Mouse (Mus musculus) effector memory CD4-positive, alpha-beta T cell, adult 7 months (primary cell): ENCODE data around the gene Aldh6a1. TPM values are rescaled to one million over a fixed set of nuclear protein-coding genes. Genes with fewer than 3 reads are reported as not detected.

Source experiments
- polyA plus RNA-seq: library from polyadenylated mRNA; unstranded; fragments of 100-300 nt; shearing (Covaris generic); gene quantifications from one replicate; pipeline ENCODE4 v1.2.1, GENCODE M21; 2017

The Aldh6a1 gene
- polyA plus RNA-seq = 9.6 TPM

DNA sequence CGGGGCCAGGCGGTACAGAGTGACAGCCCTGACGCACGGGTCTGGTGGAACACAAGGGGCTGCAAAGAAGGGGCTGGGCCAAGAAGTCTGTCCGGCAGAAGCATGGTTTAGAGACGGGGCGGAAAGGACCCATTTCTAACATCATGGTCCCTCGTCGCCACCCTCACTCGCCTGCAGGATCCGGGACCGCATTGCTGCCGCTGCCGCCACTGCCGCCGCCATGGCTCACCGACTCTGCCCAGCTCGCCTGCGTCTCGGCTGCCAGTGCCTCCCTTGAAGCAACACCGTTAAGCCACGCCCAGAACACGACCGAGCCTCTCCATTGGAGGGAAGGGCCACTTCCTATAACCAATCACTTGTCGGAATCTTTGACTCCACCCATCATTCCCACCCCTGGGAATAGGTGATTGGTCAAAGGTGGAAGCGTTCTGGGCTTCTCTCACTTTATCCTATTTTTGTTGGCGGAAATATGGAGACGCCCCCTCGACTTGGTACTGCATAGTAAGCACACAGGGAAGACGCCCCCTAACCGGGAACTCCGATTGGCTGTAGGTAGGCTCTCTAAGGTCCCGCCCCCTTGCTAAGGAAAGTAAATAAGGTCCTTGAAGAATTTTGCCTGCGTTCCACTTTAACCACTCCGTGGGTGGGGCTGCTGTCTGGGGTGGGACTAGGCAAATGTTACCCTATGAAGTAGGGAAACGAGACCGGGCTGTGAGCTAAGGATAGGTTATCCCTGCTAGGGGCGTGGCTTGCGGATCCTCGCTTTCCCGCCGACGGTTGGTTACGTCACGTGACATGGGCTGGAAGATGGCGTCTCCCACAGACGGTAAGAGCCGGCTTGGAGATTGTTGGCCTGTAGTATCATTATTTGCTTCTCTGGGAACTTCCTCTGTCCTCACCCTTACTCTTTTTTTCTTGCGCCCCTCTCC, at the start of gene Aldh6a1, which contains the start of gene Lin52:
Gene Aldh6a1 (minus strand): TSS at position 287 of the 929 bp plus-strand sequence.
Gene Lin52 (plus strand): TSS at position 705 of the 929 bp plus-strand sequence.

DNA sequence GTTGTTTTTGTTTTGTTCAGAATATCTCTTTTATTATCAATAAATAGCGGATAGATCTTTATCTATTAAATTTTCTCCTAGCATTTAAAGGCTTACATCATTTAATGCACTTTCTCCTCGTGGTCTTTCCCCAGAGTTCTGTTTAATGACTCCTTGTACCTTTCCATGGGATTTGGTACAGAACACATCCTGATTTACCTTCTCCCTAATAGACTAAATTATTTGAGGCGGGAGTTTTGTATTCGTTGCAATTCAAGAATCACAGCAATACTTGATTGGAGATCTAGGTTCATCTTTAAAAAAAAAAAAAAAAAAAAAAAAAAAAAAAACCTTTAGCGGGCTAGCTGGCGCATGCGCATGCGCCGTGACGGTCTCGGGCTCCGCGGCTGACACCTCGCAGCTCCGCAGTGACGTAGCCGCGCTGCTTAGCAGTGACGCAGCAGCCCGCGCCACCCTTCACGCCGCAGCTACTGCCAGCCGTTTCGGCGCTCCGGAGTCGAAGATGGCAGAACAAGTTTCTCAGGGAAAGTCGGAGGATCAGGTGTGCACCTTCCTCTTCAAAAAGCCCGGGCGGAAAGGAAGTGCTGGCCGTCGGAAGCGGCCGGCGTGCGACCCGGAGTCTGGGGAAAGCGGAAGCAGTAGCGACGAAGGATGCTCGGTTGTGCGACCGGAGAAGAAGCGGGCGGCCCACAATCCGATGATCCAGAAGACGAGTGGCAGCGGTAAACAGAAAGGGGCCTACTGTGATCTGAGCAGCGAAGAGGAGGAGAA, 33.8 kb downstream of the Aldh6a1 start, which contains the start of gene Rnf113a2:
Gene Rnf113a2 (plus strand): TSS at position 363 of the 771 bp plus-strand sequence.

DNA sequence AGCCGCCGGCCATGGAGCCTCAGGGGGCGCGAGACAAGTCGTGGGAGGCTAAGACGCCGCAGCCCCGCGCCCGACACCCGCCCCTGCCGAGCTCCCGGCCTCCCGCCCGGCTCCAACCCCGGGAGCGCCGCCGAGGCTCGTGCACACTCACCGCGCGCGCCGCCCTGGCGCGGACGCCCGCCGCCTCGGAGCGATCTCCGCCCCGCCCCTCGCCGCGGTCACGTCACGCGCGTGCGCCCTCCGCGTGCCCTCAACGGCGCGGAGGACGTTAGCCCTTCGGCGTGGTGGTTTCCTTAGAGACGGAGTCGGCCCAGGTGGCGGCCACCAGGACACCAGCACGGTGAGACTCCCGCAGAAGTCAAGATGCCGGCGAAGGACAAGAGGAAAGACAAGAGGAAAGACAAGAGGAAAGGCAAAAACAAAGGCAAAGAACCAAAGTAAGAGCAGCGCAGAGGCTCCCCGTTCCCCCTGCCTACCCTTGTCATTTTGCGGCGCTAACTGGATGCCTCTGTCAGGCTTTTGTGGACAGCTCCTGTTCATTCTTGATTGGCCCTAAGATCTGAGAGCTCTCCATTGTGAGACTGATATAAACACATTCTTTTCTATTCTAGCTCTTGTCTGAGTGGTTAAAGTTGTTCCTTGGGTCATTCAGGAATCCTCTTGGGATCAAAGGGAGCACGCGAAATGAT, 41.8 kb downstream of the Aldh6a1 start, which contains the start of the genes Entpd5 and Bbof1:
Gene Entpd5 (minus strand): TSS at position 211 of the 689 bp plus-strand sequence.
Gene Bbof1 (plus strand): TSS at position 253 of the 689 bp plus-strand sequence.

Other genes starting within 250 kb of the Aldh6a1 start
- 144 TPM for gene Elmsan1, start 232.1 kb downstream of the Aldh6a1 start, polyA plus RNA-seq
- gene Ptgr2, start 165.8 kb downstream of the Aldh6a1 start, polyA plus RNA-seq = 19.5 TPM
- 66.2 TPM for gene Zfp410, start 134.2 kb downstream of the Aldh6a1 start, polyA plus RNA-seq
- 16.0 TPM for gene Coq6, start 89.3 kb downstream of the Aldh6a1 start, polyA plus RNA-seq
- gene Fam161b, start 89.2 kb downstream of the Aldh6a1 start, polyA plus RNA-seq = 2.5 TPM
- 77.1 TPM for gene Entpd5, start 42.0 kb downstream of the Aldh6a1 start, polyA plus RNA-seq
- 4.0 TPM for gene Bbof1, start 41.9 kb downstream of the Aldh6a1 start, polyA plus RNA-seq
- gene Rnf113a2, start 33.8 kb downstream of the Aldh6a1 start, polyA plus RNA-seq = 38.4 TPM
- gene Lin52, start 418 bp upstream of the Aldh6a1 start, polyA plus RNA-seq = 26.8 TPM
- gene Vsx2, start 118.8 kb upstream of the Aldh6a1 start, polyA plus RNA-seq = not detected
- 12.9 TPM for gene Abcd4, start 166.4 kb upstream of the Aldh6a1 start, polyA plus RNA-seq
- 0.24 TPM for gene Vrtn, start 190.0 kb upstream of the Aldh6a1 start, polyA plus RNA-seq
- gene Syndig1l, start 247.8 kb upstream of the Aldh6a1 start, polyA plus RNA-seq = 0.22 TPM